Mouse (Mus musculus): Measurements from ENCODE around the gene Ift74. TPM values are rescaled to one million over a fixed set of nuclear protein-coding genes. Genes with fewer than 3 reads are reported as not detected.
"Not testable (repeated sequence)": the region's sequence is repeated elsewhere in the genome, so short reads cannot be mapped to it uniquely, and the experiment has no call there.

The Ift74 gene
- polyA plus RNA-seq, 1 experiment: 2.0 TPM

GRCm38 (mm10) chr4:94669718-94670117, 55.4 kb downstream of the Ift74 start:
- Histone ChIP-seq H3K36me3 (ENCODE audit: control insufficient read depth, insufficient read depth, low read length) (no peaks in the 10 kb centered on the region), H3K27me3 (replicated peaks; ENCODE audit: control insufficient read depth, insufficient read depth, low read length) (no peaks in the 10 kb centered on the region), H3K27ac (ENCODE audit: insufficient read depth, low read depth, low read length) (no peak overlapping the region), H3K4me1 (ENCODE audit: control insufficient read depth, insufficient read depth, low read length) (no peaks in the 10 kb centered on the region), H3K4me3 (ENCODE audit: insufficient read depth, low read depth, low read length) (no peak overlapping the region)
- DNase-seq: peak; percentile 60
- 40% methylated on average over 1 of the region's 1 CpGs for WGBS
- TF ChIP-seq CTCF (conservative IDR thresholded peaks at IDR 0.05; ENCODE audit: insufficient read depth, insufficient read length, low read depth, low read length) (peak; percentile 42), POLR2A (IDR thresholded peaks at IDR 0.05; ENCODE audit: low read depth, low read length) (no peak)

- no peaks in the 10 kb centered on the region for H3K27me3 ChIP-seq (replicated peaks; ENCODE audit: control insufficient read depth, insufficient read depth, low read length)
- H3K4me1 ChIP-seq (ENCODE audit: control insufficient read depth, insufficient read depth, low read length): no peaks in the 10 kb centered on the region
- no peak for DNase-seq
- TF ChIP-seq POLR2A (IDR thresholded peaks at IDR 0.05; ENCODE audit: low read depth, low read length) (no peak), CTCF (conservative IDR thresholded peaks at IDR 0.05; ENCODE audit: insufficient read depth, insufficient read length, low read depth, low read length) (no peak)
- no peak overlapping the region for H3K27ac ChIP-seq (ENCODE audit: insufficient read depth, low read depth, low read length)
- H3K36me3 ChIP-seq (ENCODE audit: control insufficient read depth, insufficient read depth, low read length): peaks cover 4% of the 10 kb centered on the region; the same call in 1 of the 2 replicates
- no peak overlapping the region for H3K4me3 ChIP-seq (ENCODE audit: insufficient read depth, low read depth, low read length)
- WGBS: 81% methylated on average over 2 of the region's 2 CpGs
Measured at GRCm38 (mm10) chr4:94680662-94681061, 66.4 kb downstream of the Ift74 start.

- Histone ChIP-seq H3K4me1 (ENCODE audit: control insufficient read depth, insufficient read depth, low read length) (no peaks in the 10 kb centered on the region), H3K27me3 (replicated peaks; ENCODE audit: control insufficient read depth, insufficient read depth, low read length) (no peaks in the 10 kb centered on the region), H3K36me3 (ENCODE audit: control insufficient read depth, insufficient read depth, low read length) (peaks cover 4% of the 10 kb centered on the region; the same call in 1 of the 2 replicates), H3K4me3 (ENCODE audit: insufficient read depth, low read depth, low read length) (no peak overlapping the region), H3K27ac (ENCODE audit: insufficient read depth, low read depth, low read length) (no peak overlapping the region; the same call in 1 of the 2 replicates)
- WGBS: 91% methylated on average over 2 of the region's 2 CpGs
- no peak for DNase-seq
- TF ChIP-seq POLR2A (IDR thresholded peaks at IDR 0.05; ENCODE audit: low read depth, low read length) (no peak), CTCF (conservative IDR thresholded peaks at IDR 0.05; ENCODE audit: insufficient read depth, insufficient read length, low read depth, low read length) (no peak)
Measured at GRCm38 (mm10) chr4:94681181-94681580, 66.9 kb downstream of the Ift74 start.

GRCm38 (mm10) chr4:94682029-94682428, 67.7 kb downstream of the Ift74 start:
- no peak for DNase-seq
- Histone ChIP-seq H3K4me1 (ENCODE audit: control insufficient read depth, insufficient read depth, low read length) (no peaks in the 10 kb centered on the region), H3K4me3 (ENCODE audit: insufficient read depth, low read depth, low read length) (no peak overlapping the region), H3K36me3 (ENCODE audit: control insufficient read depth, insufficient read depth, low read length) (peaks cover 4% of the 10 kb centered on the region; the same call in 1 of the 2 replicates), H3K27ac (ENCODE audit: insufficient read depth, low read depth, low read length) (no peak overlapping the region), H3K27me3 (replicated peaks; ENCODE audit: control insufficient read depth, insufficient read depth, low read length) (no peaks in the 10 kb centered on the region)
- TF ChIP-seq CTCF (conservative IDR thresholded peaks at IDR 0.05; ENCODE audit: insufficient read depth, insufficient read length, low read depth, low read length) (no peak), POLR2A (IDR thresholded peaks at IDR 0.05; ENCODE audit: low read depth, low read length) (no peak)
- WGBS: 67% methylated on average over 1 of the region's 1 CpGs

- peak; percentile 64 for DNase-seq
- Histone ChIP-seq H3K4me3 (ENCODE audit: insufficient read depth, low read depth, low read length) (no peak overlapping the region), H3K36me3 (ENCODE audit: control insufficient read depth, insufficient read depth, low read length) (peaks cover 4% of the 10 kb centered on the region; the same call in 1 of the 2 replicates), H3K27ac (ENCODE audit: insufficient read depth, low read depth, low read length) (peak overlapping the region; percentile 76), H3K27me3 (replicated peaks; ENCODE audit: control insufficient read depth, insufficient read depth, low read length) (no peaks in the 10 kb centered on the region), H3K4me1 (ENCODE audit: control insufficient read depth, insufficient read depth, low read length) (no peaks in the 10 kb centered on the region)
- no peak for TF ChIP-seq POLR2A (IDR thresholded peaks at IDR 0.05; ENCODE audit: low read depth, low read length)
- 66% methylated on average over 5 of the region's 5 CpGs for WGBS
Measured at GRCm38 (mm10) chr4:94683305-94683704, 69.0 kb downstream of the Ift74 start.

- not testable (repeated sequence) for H3K27me3 ChIP-seq (replicated peaks; ENCODE audit: control insufficient read depth, insufficient read depth, low read length); H3K4me1 ChIP-seq (ENCODE audit: control insufficient read depth, insufficient read depth, low read length); H3K4me3 ChIP-seq (ENCODE audit: insufficient read depth, low read depth, low read length); H3K36me3 ChIP-seq (ENCODE audit: control insufficient read depth, insufficient read depth, low read length); H3K27ac ChIP-seq (ENCODE audit: insufficient read depth, low read depth, low read length); DNase-seq
- 68% methylated on average over 2 of the region's 2 CpGs for WGBS
Measured at GRCm38 (mm10) chr4:94689804-94690203, 75.5 kb downstream of the Ift74 start.

- Histone ChIP-seq H3K36me3 (ENCODE audit: control insufficient read depth, insufficient read depth, low read length) (no peaks in the 10 kb centered on the region), H3K4me3 (ENCODE audit: insufficient read depth, low read depth, low read length) (no peak overlapping the region), H3K27ac (ENCODE audit: insufficient read depth, low read depth, low read length) (no peak overlapping the region), H3K4me1 (ENCODE audit: control insufficient read depth, insufficient read depth, low read length) (no peaks in the 10 kb centered on the region), H3K27me3 (replicated peaks; ENCODE audit: control insufficient read depth, insufficient read depth, low read length) (no peaks in the 10 kb centered on the region)
- 68% methylated on average over 4 of the region's 4 CpGs for WGBS
- peak; percentile 28 for DNase-seq
- TF ChIP-seq CTCF (conservative IDR thresholded peaks at IDR 0.05; ENCODE audit: insufficient read depth, insufficient read length, low read depth, low read length) (no peak), POLR2A (IDR thresholded peaks at IDR 0.05; ENCODE audit: low read depth, low read length) (no peak)
Measured at GRCm38 (mm10) chr4:94691078-94691477, 76.8 kb downstream of the Ift74 start.

GRCm38 (mm10) chr4:94692175-94692574, 77.9 kb downstream of the Ift74 start:
- 78% methylated on average over 2 of the region's 2 CpGs for WGBS
- H3K4me1 ChIP-seq (ENCODE audit: control insufficient read depth, insufficient read depth, low read length): no peaks in the 10 kb centered on the region
- no peaks in the 10 kb centered on the region for H3K27me3 ChIP-seq (replicated peaks; ENCODE audit: control insufficient read depth, insufficient read depth, low read length)
- H3K4me3 ChIP-seq (ENCODE audit: insufficient read depth, low read depth, low read length): no peak overlapping the region
- no peak overlapping the region for H3K27ac ChIP-seq (ENCODE audit: insufficient read depth, low read depth, low read length)
- peak; percentile 44 for DNase-seq
- no peaks in the 10 kb centered on the region for H3K36me3 ChIP-seq (ENCODE audit: control insufficient read depth, insufficient read depth, low read length)
- TF ChIP-seq CTCF (conservative IDR thresholded peaks at IDR 0.05; ENCODE audit: insufficient read depth, insufficient read length, low read depth, low read length): no peak
- TF ChIP-seq POLR2A (IDR thresholded peaks at IDR 0.05; ENCODE audit: low read depth, low read length): no peak
